Mouse (Mus musculus) neural tube, embryonic 11.5 days (tissue): ENCODE measurements at regions not wholly inside any gene's neighbourhood (a gene's known extent, or its start where the extent isn't known, plus 50 kb on each side); places are given as distances from the start of the nearest gene placed in this dataset.

Source experiments
- ATAC-seq: fragments of 200-750 bp; cut with Nextera tagmentation; 2 replicates; pipeline ENCODE4 v1.8.0; 2017; ENCODE audit warnings: moderate number of reproducible peaks, mild to moderate bottlenecking, moderate TSS enrichment, moderate library complexity; ENCODE audit not compliant: insufficient read depth, low FRiP score, low TSS enrichment
- DNase-seq: peaks from one replicate; pipeline ENCODE4 v3.0.0-alpha.2; 2015; ENCODE audit warnings: low spot score
- H3K27ac ChIP-seq: fragments of 300-500 bp; sonication (generic); 2 replicates; pipeline ENCODE4 v1.5.1; 2014; ENCODE audit warnings: low read depth, mild to moderate bottlenecking, low read length
- H3K27me3 ChIP-seq: fragments of 300-500 bp; sonication (generic); 2 replicates; pipeline ENCODE4 v1.6.1; 2014; ENCODE audit warnings: mild to moderate bottlenecking, low read length, mixed read lengths; ENCODE audit not compliant: control insufficient read depth, insufficient read depth
- H3K36me3 ChIP-seq: fragments of 300-500 bp; sonication (generic); 2 replicates; pipeline ENCODE4 v1.6.1; 2014; ENCODE audit warnings: mild to moderate bottlenecking, low read length, moderate library complexity, mixed read lengths; ENCODE audit not compliant: control insufficient read depth, insufficient read depth
- H3K4me1 ChIP-seq: fragments of 300-500 bp; sonication (generic); 2 replicates; pipeline ENCODE4 v1.6.1; 2014; ENCODE audit warnings: low read length, mixed read lengths; ENCODE audit not compliant: control insufficient read depth, insufficient read depth
- H3K4me2 ChIP-seq: fragments of 300-500 bp; sonication (generic); 2 replicates; pipeline ENCODE4 v1.6.1; 2014; ENCODE audit warnings: low read depth, mild to moderate bottlenecking, moderate library complexity
- H3K4me3 ChIP-seq: fragments of 300-500 bp; sonication (generic); 2 replicates; pipeline ENCODE4 v1.5.1; 2014; ENCODE audit warnings: low read depth, low read length
- H3K9ac ChIP-seq: fragments of 300-500 bp; sonication (generic); 2 replicates; pipeline ENCODE4 v1.6.1; 2014; ENCODE audit warnings: mild to moderate bottlenecking, low read length
- H3K9me3 ChIP-seq: fragments of 300-500 bp; sonication (generic); 2 replicates; pipeline ENCODE4 v1.6.1; 2016; ENCODE audit warnings: low read length; ENCODE audit not compliant: control insufficient read depth
- WGBS: fragments of 180-500 bp; shearing (Covaris S2); extraction: QIAGEN DNeasy Blood & Tissue Kit; methylation state at CpG from one replicate; pipeline ENCODE4 v1.1.7; 2014; 5-methylcytosine and 5-hydroxymethylcytosine counted together

DNA sequence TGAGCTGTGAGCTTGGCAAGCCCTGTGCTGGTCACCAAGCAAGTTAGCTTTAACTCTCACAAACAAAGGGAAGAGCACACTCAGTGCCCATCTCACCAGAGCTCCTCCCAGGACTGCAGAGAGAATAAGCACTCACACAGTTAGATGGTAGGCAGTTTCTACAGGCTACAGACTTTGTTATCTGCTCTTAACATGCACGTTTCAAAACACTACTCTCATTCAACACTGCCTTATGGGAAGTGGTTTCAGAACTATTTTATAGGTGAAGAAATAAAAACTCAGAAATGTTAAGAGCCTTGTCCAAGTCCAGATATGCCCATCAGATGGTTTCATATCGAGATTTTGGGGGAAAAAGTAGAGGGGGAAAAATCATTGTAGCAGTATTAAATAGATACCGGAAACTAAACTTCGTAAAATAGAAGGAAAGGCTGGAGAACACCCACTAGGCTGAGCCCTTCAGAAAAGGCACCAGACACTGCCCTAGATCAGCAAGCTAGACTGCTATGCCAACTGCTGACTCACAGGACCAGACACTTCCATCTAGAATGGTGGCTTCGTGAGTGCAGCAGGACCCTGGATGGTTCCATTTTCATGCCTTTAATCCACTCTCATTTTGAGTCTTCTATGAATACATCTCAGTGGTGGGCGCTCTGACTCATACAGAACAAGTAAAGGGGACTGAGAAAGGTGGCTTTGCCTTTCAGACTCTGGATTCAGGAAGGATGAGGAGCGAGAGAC lies 51.3 kb upstream of the Serbp1 start:
- H3K4me1 ChIP-seq, result no peaks in the 10 kb centered on the region
- no peaks in the 10 kb centered on the region for H3K9me3 ChIP-seq
- ATAC-seq, result no peak
- no peak overlapping the region for H3K4me2 ChIP-seq
- H3K27me3 ChIP-seq, result no peaks in the 10 kb centered on the region
- H3K4me3 ChIP-seq, result no peak overlapping the region
- no peak for DNase-seq
- no peak overlapping the region for H3K9ac ChIP-seq
- H3K36me3 ChIP-seq, result no peaks in the 10 kb centered on the region
- WGBS, result 88% methylated on average over 7 of the region's 7 CpGs
- no peak overlapping the region for H3K27ac ChIP-seq

DNA sequence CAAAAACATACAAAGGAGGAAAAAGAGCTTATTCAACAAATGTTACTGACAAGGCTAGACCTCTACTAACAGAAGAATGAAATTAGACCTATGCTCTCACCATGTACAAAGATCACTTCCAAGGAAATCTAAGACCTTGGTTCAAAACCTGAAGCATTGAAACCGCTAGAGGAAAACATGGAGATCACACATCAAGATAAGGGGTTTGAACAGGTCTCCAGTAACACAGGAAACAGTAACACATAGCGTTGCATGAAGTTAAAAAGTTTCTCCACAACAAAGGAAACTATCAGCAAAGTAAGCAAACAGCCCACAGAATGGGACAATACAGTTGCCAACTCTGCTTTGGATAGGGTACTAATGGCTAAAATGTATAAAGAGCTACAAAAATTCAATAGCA lies 53.3 kb upstream of the Serbp1 start:
- DNase-seq, result no peak
- H3K36me3 ChIP-seq, result no peaks in the 10 kb centered on the region
- no peaks in the 10 kb centered on the region for H3K9me3 ChIP-seq
- no peak overlapping the region for H3K4me3 ChIP-seq
- no peak for ATAC-seq
- no peak overlapping the region for H3K4me2 ChIP-seq
- 87% methylated on average over 2 of the region's 2 CpGs for WGBS
- H3K4me1 ChIP-seq, result no peaks in the 10 kb centered on the region
- no peak overlapping the region for H3K27ac ChIP-seq
- no peak overlapping the region for H3K9ac ChIP-seq
- no peaks in the 10 kb centered on the region for H3K27me3 ChIP-seq

DNA sequence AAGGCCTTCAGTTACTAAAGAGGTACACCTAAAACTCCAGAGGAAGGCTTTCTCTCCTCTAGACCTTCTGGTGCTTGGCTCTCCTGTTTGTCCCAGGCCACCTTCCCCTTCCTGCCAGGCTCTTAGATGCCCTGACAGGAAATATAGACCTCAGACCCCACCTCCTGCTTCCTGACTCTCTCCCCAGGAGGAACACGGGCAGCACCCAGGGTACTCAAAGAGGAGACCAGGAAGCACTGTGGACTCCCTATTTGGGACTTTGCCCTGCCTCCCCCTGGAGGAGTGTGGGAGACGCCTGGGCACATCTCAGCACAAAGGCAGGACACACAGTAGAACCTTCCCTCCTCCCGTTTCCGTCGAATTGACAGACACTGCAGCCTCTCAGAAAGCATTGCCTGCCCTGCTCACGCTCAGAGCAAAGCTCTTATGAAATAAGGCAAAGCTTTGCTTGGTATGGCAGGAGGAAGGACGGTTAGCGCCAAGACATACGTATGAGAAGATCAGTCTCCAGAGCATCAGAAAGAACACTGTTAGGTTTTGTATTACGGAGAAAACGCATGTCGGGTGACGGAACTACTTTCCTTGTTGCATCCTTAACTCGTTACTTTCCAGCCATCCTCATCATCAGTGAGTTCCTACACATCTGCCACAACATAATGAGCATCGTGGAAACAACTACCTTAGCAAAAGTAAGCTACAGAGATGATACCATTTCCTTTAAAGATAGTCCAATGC lies 54.3 kb upstream of the Serbp1 start:
- H3K9ac ChIP-seq, result no peak overlapping the region
- DNase-seq, result no peak
- H3K27me3 ChIP-seq, result no peaks in the 10 kb centered on the region
- ATAC-seq, result no peak
- no peaks in the 10 kb centered on the region for H3K9me3 ChIP-seq
- 86% methylated on average over 15 of the region's 15 CpGs for WGBS
- no peak overlapping the region for H3K4me2 ChIP-seq
- H3K4me3 ChIP-seq, result no peak overlapping the region
- no peaks in the 10 kb centered on the region for H3K4me1 ChIP-seq
- H3K36me3 ChIP-seq, result no peaks in the 10 kb centered on the region
- H3K27ac ChIP-seq, result no peak overlapping the region

DNA sequence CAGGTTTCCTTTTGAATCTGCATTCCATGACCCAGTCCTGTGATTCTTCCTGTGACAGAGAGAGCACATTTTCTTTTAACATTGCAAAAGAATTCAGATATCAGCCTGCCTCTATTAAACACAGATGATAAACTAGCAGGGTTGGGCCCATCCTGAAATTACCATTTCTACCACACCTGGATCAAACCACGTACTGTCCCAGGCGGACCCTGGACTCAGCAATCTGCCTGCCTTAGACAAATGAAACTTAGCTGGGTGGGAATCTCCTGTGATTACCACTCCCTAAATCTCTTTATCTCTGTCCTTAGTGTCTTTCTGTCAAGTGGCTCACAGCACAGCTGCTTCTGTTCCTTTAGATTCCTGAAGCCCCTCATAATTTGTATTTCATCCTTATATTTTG lies 55.5 kb upstream of the Serbp1 start:
- WGBS, result 98% methylated on average over 2 of the region's 2 CpGs

DNA sequence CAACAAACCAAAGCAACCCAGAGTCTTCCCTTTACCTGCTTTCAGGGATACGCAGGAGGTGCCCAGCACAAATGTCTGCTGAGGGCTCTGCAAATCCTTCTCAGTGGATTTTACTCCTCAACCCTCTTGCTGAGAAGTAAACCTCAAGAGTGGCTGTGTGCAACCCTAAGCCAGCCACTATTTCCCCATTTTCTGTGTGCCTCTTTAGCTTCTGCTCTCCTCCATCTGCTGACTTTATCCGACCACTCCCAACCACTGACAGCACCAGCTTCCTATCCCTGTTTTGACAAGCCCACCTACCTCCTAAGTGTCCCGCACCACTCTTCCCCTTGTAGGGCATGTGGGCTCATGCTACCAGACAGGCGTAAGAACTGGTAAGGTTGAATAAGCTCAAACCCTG lies 56.5 kb upstream of the Serbp1 start:
- no peaks in the 10 kb centered on the region for H3K4me1 ChIP-seq
- DNase-seq, result no peak
- H3K4me3 ChIP-seq, result no peak overlapping the region
- WGBS, result 94% methylated on average over 4 of the region's 4 CpGs
- ATAC-seq, result no peak
- H3K4me2 ChIP-seq, result no peak overlapping the region
- H3K36me3 ChIP-seq, result no peaks in the 10 kb centered on the region
- H3K9me3 ChIP-seq, result no peaks in the 10 kb centered on the region
- H3K27me3 ChIP-seq, result no peaks in the 10 kb centered on the region
- no peak overlapping the region for H3K9ac ChIP-seq
- no peak overlapping the region for H3K27ac ChIP-seq

More for the DNA sequence above, 55.5 kb upstream of the Serbp1 start:
- H3K4me3 ChIP-seq, result no peak overlapping the region
- no peak overlapping the region for H3K27ac ChIP-seq
- H3K27me3 ChIP-seq, result no peaks in the 10 kb centered on the region
- DNase-seq (no peak), ATAC-seq (no peak)
- no peaks in the 10 kb centered on the region for H3K4me1 ChIP-seq
- no peaks in the 10 kb centered on the region for H3K36me3 ChIP-seq
- H3K4me2 ChIP-seq, result no peak overlapping the region
- H3K9me3 ChIP-seq, result no peaks in the 10 kb centered on the region
- no peak overlapping the region for H3K9ac ChIP-seq

DNA sequence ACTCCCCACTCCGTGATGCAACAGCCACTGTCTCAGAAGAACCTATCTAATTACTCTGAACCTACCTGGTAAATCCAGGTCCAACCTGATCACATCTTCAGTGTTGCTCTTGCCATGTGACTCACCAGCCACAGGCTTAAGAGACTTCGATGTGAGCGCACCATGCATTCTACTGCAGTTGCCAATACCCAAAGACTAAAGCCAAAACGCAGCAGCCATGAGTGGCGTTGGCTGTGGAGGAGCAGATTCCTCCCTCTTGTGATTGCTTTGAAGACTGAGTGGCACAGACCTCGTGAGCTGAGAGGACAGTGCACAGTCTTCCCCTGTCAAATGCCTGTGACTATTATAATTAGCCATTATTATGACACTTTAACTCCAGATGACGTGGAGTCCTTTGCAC lies 58.6 kb upstream of the Serbp1 start:
- H3K27me3 ChIP-seq, result no peaks in the 10 kb centered on the region
- no peaks in the 10 kb centered on the region for H3K4me1 ChIP-seq
- ATAC-seq (no peak), DNase-seq (no peak)
- H3K9ac ChIP-seq, result no peak overlapping the region
- no peaks in the 10 kb centered on the region for H3K9me3 ChIP-seq
- H3K4me3 ChIP-seq, result no peak overlapping the region
- H3K4me2 ChIP-seq, result no peak overlapping the region
- no peak overlapping the region for H3K27ac ChIP-seq
- H3K36me3 ChIP-seq, result no peaks in the 10 kb centered on the region
- 85% methylated on average over 7 of the region's 7 CpGs for WGBS

DNA sequence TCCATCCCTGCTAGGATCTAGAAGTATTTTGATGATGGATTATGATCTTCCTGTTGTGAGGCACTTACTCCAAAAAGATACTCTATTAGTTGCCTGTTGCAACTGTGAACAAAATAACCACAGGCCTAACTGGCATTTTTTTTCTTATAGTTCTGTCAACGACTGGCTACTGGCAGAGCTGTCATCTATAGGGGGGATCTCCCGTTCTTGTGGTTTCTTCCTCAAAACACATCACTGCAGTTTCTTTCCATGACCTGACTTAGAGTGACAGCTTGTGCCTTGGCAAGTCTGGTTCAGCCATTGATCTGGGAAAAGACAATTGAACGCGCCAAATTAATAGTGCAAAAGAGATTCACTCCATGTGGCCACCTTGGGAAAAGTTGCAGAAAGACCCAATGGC lies 59.4 kb upstream of the Serbp1 start:
- ATAC-seq, result no peak
- Histone ChIP-seq H3K9ac (no peak overlapping the region), H3K27ac (no peak overlapping the region), H3K9me3 (no peaks in the 10 kb centered on the region), H3K27me3 (no peaks in the 10 kb centered on the region), H3K4me3 (no peak overlapping the region), H3K36me3 (no peaks in the 10 kb centered on the region), H3K4me2 (no peak overlapping the region), H3K4me1 (no peaks in the 10 kb centered on the region)
- 90% methylated on average over 4 of the region's 4 CpGs for whole genome bisulfite sequencing
- no peak for DNase-seq

DNA sequence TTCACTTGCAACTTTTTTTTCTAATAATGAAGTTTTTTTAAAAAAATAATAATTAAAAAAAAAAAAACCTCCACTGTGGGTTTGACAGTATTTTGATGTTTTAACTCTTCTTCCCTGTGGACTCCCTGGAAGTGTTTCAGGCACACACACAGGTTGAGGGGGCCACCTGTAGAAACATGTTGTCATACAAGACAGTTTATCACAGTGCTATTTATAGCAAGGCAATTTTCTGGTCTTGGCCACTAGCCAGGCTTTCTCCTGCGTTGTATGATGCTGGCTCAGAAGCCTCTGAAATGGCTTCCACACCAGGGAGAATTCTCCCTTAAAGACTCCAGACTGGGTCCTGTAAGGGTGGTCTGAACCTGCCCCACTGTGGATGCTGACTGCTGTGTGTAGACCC lies 59.9 kb upstream of the Serbp1 start:
- WGBS, result 64% methylated on average over 1 of the region's 1 CpGs
- DNase-seq, result no peak
- Histone ChIP-seq H3K27ac (no peak overlapping the region), H3K36me3 (no peaks in the 10 kb centered on the region), H3K4me1 (no peaks in the 10 kb centered on the region), H3K27me3 (no peaks in the 10 kb centered on the region), H3K4me3 (no peak overlapping the region), H3K4me2 (no peak overlapping the region), H3K9me3 (no peaks in the 10 kb centered on the region), H3K9ac (no peak overlapping the region)
- ATAC-seq, result no peak

DNA sequence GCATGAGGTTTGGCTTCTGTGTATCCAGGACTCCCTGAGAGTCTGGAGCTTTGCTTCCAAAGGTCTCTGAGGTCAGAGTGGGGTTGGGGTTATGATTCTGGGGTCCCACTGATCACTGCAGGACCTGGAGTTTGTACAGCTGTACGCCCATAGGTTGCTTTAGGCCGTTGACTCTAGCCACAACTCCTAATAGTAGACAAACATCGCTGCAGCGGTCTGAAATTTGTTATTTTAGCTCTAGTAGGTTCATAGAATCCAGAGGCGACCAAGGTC lies 67.4 kb upstream of the Serbp1 start:
- Histone ChIP-seq H3K4me2 (no peak overlapping the region), H3K27ac (no peak overlapping the region), H3K4me1 (no peaks in the 10 kb centered on the region), H3K27me3 (no peaks in the 10 kb centered on the region), H3K9ac (no peak overlapping the region), H3K9me3 (no peaks in the 10 kb centered on the region), H3K4me3 (no peak overlapping the region), H3K36me3 (no peaks in the 10 kb centered on the region)
- WGBS, result 73% methylated on average over 5 of the region's 5 CpGs
- ATAC-seq, result no peak
- DNase-seq, result no peak
